Mouse (Mus musculus): ENCODE results near the gene C2cd3.
A peak's percentile ranks its signal among the peaks of the same experiment; 100 is the strongest.

The C2cd3 gene

DNA sequence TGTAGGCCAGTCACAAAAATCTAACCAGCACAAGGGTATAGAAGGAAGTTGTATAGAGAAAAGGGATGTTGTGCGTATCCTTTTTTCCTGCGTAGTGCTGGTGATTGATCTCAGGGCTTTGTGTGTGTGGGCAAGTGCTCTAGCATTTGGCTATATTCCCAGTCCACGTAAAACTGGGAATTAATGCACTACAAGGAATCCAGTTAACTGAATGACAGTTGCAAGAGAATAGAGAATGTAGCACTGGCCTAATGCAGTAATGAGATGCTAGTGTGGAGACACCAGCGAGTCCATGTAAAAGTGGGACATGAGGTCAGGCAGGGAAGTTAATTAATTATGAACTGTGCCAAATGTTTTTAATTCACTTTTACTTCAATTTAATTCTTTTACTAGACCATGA lies 30.7 kb downstream of the C2cd3 start:
- no peak for DNase-seq (ENCODE audit: low spot score in 2 of 2)

DNA sequence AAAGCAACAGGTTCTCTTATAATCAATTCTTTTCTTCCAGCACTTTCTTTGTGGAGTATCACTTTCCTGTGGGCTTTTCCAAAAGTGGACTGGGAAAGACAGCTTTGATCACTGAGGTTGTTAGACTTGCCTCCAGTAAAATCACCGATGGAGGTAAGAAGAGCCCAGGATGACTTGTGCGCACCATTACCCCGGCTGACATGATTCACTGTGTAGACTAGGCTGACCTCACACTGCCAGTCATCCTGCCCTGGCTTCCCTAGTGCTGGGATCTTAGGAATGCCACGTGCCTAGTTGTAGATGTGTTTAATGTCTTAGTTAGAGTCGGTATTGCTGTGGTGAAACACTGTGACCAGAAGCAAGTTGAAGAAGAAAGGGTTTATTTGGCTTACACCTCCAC lies 35.6 kb downstream of the C2cd3 start:
- DNase-seq (ENCODE audit: low spot score in 2 of 2) = no peak

DNA sequence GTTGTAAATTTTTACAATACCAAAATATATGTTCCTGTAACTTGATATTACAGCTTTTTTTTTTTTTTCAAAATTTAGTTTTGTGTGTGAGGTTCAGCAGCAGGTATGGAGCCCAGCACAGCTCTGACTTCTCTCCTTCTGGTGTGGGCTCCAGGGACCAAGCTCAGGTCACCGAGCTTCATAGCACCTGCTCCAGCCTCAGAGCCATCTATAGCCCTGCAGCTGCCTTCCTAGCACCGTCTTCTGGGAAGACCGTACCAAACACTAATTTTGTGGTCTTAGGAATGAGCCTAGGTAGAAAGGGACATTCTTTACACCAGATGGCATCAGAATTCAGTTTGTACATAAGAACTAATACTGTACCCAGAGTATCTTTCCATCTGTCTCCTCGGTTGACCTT lies 36.7 kb downstream of the C2cd3 start:
- no peak for DNase-seq (ENCODE audit: low spot score in 2 of 2)

- no peak for DNase-seq (ENCODE audit: low spot score in 2 of 2)
Observed at GRCm38 (mm10) chr7:100425795-100426194, 53.8 kb downstream of the C2cd3 start.

GRCm38 (mm10) chr7:100429102-100429501 lies 57.1 kb downstream of the C2cd3 start:
- DNase-seq (ENCODE audit: low spot score in 2 of 2) = peak; percentile 53 to 72

- peak in 1 of 2 experiments; percentile 22 for DNase-seq (ENCODE audit: low spot score in 2 of 2)
Observed at GRCm38 (mm10) chr7:100429911-100430310, 57.9 kb downstream of the C2cd3 start.

GRCm38 (mm10) chr7:100431103-100431502 lies 59.1 kb downstream of the C2cd3 start:
- no peak for DNase-seq (ENCODE audit: low spot score in 2 of 2)

DNA sequence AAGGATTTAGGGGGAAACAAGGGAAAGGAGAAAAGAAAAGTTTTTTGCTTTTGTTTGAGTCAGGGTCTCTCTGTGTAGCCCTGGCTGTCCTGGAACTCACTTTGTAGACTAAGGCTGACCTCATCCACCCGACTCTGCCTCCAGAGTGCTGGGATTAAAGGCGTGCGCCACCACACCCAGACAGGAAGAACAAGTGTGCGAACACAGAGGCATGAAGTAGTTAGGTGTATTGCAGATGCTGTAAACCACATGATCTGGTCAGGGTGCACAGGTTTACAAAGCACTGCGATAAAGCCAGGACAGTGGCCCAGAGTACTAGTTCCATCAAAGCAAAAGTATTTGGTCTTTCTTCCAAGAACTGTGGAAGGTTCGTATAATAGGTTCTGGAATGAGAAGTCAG lies 61.3 kb downstream of the C2cd3 start:
- DNase-seq (ENCODE audit: low spot score in 2 of 2) = no peak

DNA sequence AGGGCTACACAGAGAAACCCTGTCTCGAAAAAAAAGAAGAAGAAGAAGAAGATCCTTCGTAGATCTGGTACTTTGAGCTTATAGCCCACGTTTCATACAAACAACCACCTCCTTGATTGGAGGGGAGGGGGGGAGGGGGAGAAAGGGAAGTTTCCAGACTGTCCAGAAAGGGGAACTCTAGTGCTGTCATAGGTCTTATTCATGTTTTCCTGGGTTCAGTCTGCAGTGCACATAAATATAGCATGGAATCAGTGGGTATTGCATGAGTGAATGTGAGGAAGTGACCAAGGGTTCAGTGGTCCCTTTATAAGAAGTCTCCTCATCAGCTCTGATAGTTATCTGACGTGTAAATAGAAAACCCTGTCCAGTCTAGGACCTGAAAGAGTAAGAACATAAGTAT lies 71.7 kb downstream of the C2cd3 start:
- no peak for DNase-seq (ENCODE audit: low spot score in 2 of 2)

- DNase-seq (ENCODE audit: low spot score in 2 of 2) = no peak
Observed at GRCm38 (mm10) chr7:100446271-100446670, 74.2 kb downstream of the C2cd3 start.

- DNase-seq (ENCODE audit: low spot score in 2 of 2) = no peak
Observed at GRCm38 (mm10) chr7:100448530-100448929, 76.5 kb downstream of the C2cd3 start.

DNA sequence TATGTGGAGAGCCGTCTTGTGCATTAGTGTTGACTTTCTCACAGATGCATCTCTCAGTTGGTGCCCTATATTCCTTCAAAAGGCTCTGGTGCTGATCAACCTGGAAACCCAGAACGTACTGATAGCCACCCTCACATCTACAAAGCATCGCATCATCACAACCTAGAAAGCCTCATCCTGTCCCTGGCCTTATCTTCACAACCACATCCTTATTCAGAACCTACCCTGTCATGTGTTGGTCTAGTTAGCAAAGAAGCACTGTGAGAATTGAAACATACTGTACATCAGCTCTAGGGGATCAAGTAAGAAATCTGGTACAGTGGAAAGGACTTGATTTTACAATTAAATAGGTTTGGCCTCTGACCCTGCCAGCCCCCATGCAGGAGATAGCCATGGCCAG lies 77.0 kb downstream of the C2cd3 start:
- DNase-seq (ENCODE audit: low spot score in 2 of 2) = no peak

DNA sequence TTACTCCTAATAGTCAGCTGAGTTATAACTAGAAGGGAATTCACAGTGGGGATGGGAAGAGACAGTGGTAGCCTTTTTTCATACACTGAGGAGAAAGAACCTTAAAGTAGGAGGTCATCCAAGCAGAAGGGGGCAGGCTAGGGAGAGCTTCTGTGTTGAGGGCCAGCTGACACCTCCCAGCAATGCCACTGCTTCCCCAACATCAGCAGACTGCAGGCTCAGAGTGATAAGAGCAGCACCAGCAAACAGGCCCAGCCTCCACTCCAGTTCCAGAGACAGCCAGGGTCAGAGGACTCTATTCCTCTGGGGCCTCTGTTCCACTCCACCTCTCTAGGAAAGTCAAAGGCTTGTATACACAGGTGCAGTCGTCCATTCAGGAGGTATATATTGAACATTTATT lies 86.1 kb downstream of the C2cd3 start:
- peak; percentile 55 to 75 for DNase-seq (ENCODE audit: low spot score in 2 of 2)

- DNase-seq (ENCODE audit: low spot score in 2 of 2) = no peak
Observed at GRCm38 (mm10) chr7:100459862-100460261, 87.8 kb downstream of the C2cd3 start.

GRCm38 (mm10) chr7:100461621-100462151 lies 89.7 kb downstream of the C2cd3 start:
- DNase-seq (ENCODE audit: low spot score in 2 of 2) = no peak

DNA sequence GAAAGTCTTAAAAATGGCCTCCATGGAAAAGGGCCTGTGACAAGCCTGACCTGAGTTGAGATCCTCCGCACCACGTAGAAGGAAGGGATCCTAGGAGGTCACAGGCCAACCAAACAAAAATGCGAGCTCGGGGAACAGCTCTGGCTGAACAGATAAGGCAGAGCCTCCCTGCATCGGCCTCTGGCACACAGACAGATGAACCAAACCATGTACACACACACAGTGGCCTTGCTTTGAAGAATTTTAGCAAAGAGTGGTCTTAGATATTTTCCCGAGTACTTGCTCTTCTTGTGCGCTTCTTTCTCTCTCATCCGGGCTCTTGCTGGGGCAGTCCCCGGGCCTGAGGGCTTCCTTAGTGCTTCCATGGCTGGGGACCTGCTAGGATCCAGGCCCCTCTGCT lies 91.2 kb downstream of the C2cd3 start:
- DNase-seq (ENCODE audit: low spot score in 2 of 2) = peak; percentile 64 to 76

- DNase-seq (ENCODE audit: low spot score in 2 of 2) = peak in 1 of 2 experiments; percentile 35
Observed at GRCm38 (mm10) chr7:100463757-100464156, 91.7 kb downstream of the C2cd3 start.

DNA sequence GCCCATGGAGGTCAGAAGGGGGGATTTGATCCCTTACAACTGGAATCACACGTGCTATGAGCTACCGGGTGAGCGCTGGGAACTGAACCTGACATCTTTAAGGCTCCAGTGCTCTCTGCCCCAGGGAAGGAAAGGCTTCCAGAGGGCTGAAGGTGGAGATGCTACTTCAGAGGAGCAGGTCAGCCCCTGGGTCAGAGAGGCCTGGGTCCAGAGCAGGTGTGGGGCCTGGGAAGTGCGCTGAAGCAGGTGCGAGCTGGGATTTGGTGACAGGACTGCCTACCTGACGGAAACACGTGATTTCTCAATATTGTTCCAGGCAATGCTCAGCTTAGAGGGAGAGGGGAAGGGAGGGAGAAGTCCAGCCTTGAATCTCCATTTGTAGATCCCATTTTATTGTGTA lies 92.2 kb downstream of the C2cd3 start:
- DNase-seq (ENCODE audit: low spot score in 2 of 2) = peak in 1 of 2 experiments; percentile 36

DNA sequence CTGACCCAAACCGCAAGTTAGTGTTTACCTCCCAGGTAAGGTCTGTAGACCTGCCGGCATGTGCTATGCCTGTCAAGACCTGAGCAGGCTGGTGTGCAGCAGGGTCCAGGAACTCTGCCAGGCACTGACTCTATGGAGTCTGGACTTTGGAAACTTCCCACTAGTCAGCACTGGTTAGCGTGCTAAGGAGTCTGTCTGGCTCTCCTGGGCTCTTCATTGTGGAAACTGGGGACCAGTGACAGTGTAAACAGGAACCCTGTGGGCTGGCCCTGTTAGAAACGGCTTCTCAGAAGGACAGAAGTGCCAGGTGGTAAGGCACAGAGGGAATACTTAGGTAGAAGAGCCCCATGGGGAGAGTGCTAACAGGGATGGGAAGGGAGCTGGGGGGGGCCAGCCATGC lies 93.2 kb downstream of the C2cd3 start:
- DNase-seq (ENCODE audit: low spot score in 2 of 2) = no peak

DNA sequence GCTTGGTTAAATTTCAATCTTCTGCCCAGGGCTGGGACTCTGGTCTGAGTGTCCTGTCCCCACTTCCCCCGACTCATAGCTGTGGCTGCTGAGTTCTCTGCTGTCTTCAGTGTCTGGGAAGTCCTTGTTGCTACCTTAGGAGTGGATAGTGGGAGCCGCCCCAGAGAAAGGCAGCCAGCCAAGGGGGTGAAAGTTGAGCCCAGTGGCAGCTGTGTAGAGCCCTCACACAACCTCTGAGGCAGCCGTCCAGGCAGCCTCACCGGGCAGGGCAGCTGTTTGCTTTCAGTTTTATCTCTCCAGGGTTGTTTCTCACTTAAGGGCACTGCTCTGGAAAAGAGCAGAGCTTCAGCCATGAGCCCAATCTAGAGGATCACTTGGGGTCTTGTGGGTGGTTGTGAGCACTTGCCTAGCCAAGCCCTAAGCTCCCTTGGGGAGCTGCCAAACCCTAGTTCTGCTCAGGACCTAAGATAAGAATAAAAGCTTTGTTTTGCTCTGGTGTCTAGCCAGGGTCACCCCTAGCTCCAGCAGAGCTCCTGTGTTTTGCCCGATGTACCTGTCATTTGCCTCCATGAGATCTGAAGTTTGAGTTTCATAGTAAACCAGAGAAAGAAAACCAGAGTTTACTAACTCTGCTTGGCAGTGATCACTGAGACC lies 93.8 kb downstream of the C2cd3 start:
- peak; percentile 77 to 80 for DNase-seq (ENCODE audit: low spot score in 2 of 2)

- DNase-seq (ENCODE audit: low spot score in 2 of 2) = peak; percentile 77 to 85
Observed at GRCm38 (mm10) chr7:100466781-100467510, 94.9 kb downstream of the C2cd3 start.

- DNase-seq (ENCODE audit: low spot score in 2 of 2) = no peak
Observed at GRCm38 (mm10) chr7:100468761-100469160, 96.7 kb downstream of the C2cd3 start.

- DNase-seq (ENCODE audit: low spot score in 2 of 2) = peak in 1 of 2 experiments; percentile 34
Observed at GRCm38 (mm10) chr7:100469502-100469901, 97.5 kb downstream of the C2cd3 start.

Measured in spleen, postnatal 10 days (tissue).